In genomic region chr11:118740001-118740400, GRCm38 (mm10) we compare ENCODE assay signal across 9 mouse cellular contexts.
DNase-seq lines count a peak whose midpoint lies in the region.
"Had no signal": no experiment of that assay in that cellular context is flagged by ENCODE, and none has a peak within 500 bp of the region (broad histone marks: within the 10 kb centered on the region; RNA-seq: fewer than 3 reads in every experiment).

No protein-coding gene starts in this region.

- peaks cover 74% of the 10 kb centered on the region for H3K27me3 ChIP-seq in heart, embryonic 10.5 days (ENCODE audit: insufficient read depth, poor library complexity, severe bottlenecking)

- no peak overlapping the region for H3K27ac ChIP-seq in heart, embryonic 10.5 days
- H3K27ac ChIP-seq: lung, embryonic 15.5 days had no signal

- no peaks in the 10 kb centered on the region for H3K36me3 ChIP-seq in heart, embryonic 10.5 days
- H3K36me3 ChIP-seq: lung, embryonic 15.5 days had no signal

- DNase-seq in heart, adult 11 months = peak; percentile 96
- DNase-seq in heart, embryonic 10.5 days (ENCODE audit: low spot score) = no peak
- peak; percentile 69 to 74 for DNase-seq in adrenal gland, adult 18-20 months (ENCODE audit: low spot score in 2 of 2)
- peak; percentile 57 for DNase-seq in embryo, embryonic 11.5 days (ENCODE audit: low read depth, low spot score)
- DNase-seq in heart, adult 9 months (ENCODE audit: low spot score in 2 of 2) = peak; percentile 48 to 80
- DNase-seq in layer of hippocampus, adult 8-10 months (ENCODE audit: low spot score in 2 of 2) = peak; percentile 74 to 83
- DNase-seq in lung, postnatal 4 days = peak; percentile 69 to 75
- peak; percentile 73 to 77 for DNase-seq in right cerebral cortex, postnatal 10 days (ENCODE audit: low spot score in 2 of 2)

- H3K9me3 ChIP-seq in heart, embryonic 10.5 days = no peaks in the 10 kb centered on the region
- H3K9me3 ChIP-seq: lung, embryonic 15.5 days had no signal

- H3K4me3 ChIP-seq in heart, embryonic 10.5 days = no peak overlapping the region
- H3K4me3 ChIP-seq: lung, embryonic 15.5 days had no signal

- 16% methylated on average over 6 of the region's 6 CpGs for WGBS in heart, embryonic 10.5 days

- H3K4me1 ChIP-seq in heart, embryonic 10.5 days = peaks cover 36% of the 10 kb centered on the region
